Mouse (Mus musculus) left cerebral cortex, adult 2 months (tissue): ENCODE data around the gene Brpf3. TPM values are rescaled to one million over a fixed set of nuclear protein-coding genes. Genes with fewer than 3 reads are reported as not detected.
"Not testable (repeated sequence)": the region's sequence is repeated elsewhere in the genome, so short reads cannot be mapped to it uniquely, and the experiment has no call there.

Experiments used
- DNase-seq, 2 experiments: peaks; one replicate each; pipeline ENCODE4 v3.0.0; 2021 to 2022; ENCODE audit warnings: low spot score in 2 of 2, mixed read lengths in 1 of 2; ENCODE audit errors: extremely low spot score in 1 of 2
- H3K27ac ChIP-seq: fragments of 200-600 bp; 2 replicates; pipeline ENCODE4 v1.8.1; 2022
- H3K4me3 ChIP-seq: fragments of 200-600 bp; 2 replicates; pipeline ENCODE4 v1.8.1; 2022
- CTCF ChIP-seq: fragments of 200-600 bp; IDR thresholded peaks from 2 replicates; pipeline ENCODE4 v1.8.1; 2022; ENCODE audit warnings: antibody characterized with exemption, mild to moderate bottlenecking, moderate library complexity
- intact Hi-C: fragments of 180-260 bp; cut with DNase I; formaldehyde crosslinking; loops from one replicate; pipeline ENCODE4 v1.15.1; 2025
- total RNA-seq, 2 experiments: library from RNA; stranded (reverse); gene quantifications; 2 replicates each; pipeline ENCODE4 v1.2.3; 2021

The Brpf3 gene
- total RNA-seq, 2 experiments from 2014 or later = 49.1 to 49.5 TPM

- TF ChIP-seq CTCF = no peak; the same call in 1 of the 2 replicates
- DNase-seq = no peak
- Histone ChIP-seq H3K4me3 (no peak overlapping the region), H3K27ac (no peak overlapping the region)
- intact Hi-C loops = no loop called here
Observed at GRCm38 (mm10) chr17:28834676-28835075, 33.8 kb downstream of the Brpf3 start.

GRCm38 (mm10) chr17:28837840-28838239 lies 37.0 kb downstream of the Brpf3 start:
- TF ChIP-seq CTCF = no peak
- no peak overlapping the region for H3K27ac ChIP-seq
- intact Hi-C loops = no loop called here
- DNase-seq = no peak
- H3K4me3 ChIP-seq = no peak overlapping the region

GRCm38 (mm10) chr17:28841947-28842346 lies 41.1 kb downstream of the Brpf3 start:
- H3K4me3 ChIP-seq, DNase-seq, intact Hi-C loops, H3K27ac ChIP-seq: not testable (repeated sequence)

- DNase-seq = no peak
- Histone ChIP-seq H3K4me3 (no peak overlapping the region), H3K27ac (no peak overlapping the region)
- TF ChIP-seq CTCF = no peak
- intact Hi-C loops = no loop called here
Observed at GRCm38 (mm10) chr17:28843665-28844064, 42.8 kb downstream of the Brpf3 start.

GRCm38 (mm10) chr17:28846974-28847617 lies 46.2 kb downstream of the Brpf3 start:
- intact Hi-C loops = no loop called here
- no peak for DNase-seq

GRCm38 (mm10) chr17:28850511-28850910 lies 49.6 kb downstream of the Brpf3 start:
- TF ChIP-seq CTCF = no peak
- H3K27ac ChIP-seq = no peak overlapping the region
- no peak overlapping the region for H3K4me3 ChIP-seq
- DNase-seq = no peak
- intact Hi-C loops = no loop called here

More at GRCm38 (mm10) chr17:28846974-28847617, 46.2 kb downstream of the Brpf3 start:
- no peak for TF ChIP-seq CTCF
- H3K27ac ChIP-seq = no peak overlapping the region
- H3K4me3 ChIP-seq = no peak overlapping the region

- intact Hi-C loops = no loop called here
- TF ChIP-seq CTCF = no peak
- no peak for DNase-seq
- no peak overlapping the region for H3K27ac ChIP-seq
- no peak overlapping the region for H3K4me3 ChIP-seq
Observed at GRCm38 (mm10) chr17:28854377-28854776, 53.5 kb downstream of the Brpf3 start.

GRCm38 (mm10) chr17:28855166-28855885 lies 54.4 kb downstream of the Brpf3 start:
- DNase-seq = no peak
- Histone ChIP-seq H3K4me3 (no peak overlapping the region), H3K27ac (no peak overlapping the region)
- TF ChIP-seq CTCF = peak; percentile 53
- intact Hi-C loops = no loop called here

GRCm38 (mm10) chr17:28856030-28856429 lies 55.1 kb downstream of the Brpf3 start:
- no peak for DNase-seq
- Histone ChIP-seq H3K4me3 (no peak overlapping the region), H3K27ac (no peak overlapping the region)
- intact Hi-C loops = no loop called here
- TF ChIP-seq CTCF = no peak

- no peak for DNase-seq
- H3K27ac ChIP-seq = no peak within 1 kb of the TSS
- H3K4me3 ChIP-seq = no peak within 1 kb of the TSS
- intact Hi-C loops = no loop called here
- no peak for TF ChIP-seq CTCF
Observed at GRCm38 (mm10) chr17:28858205-28858604, 57.3 kb downstream of the Brpf3 start, which contains the start of gene Pnpla1. TSS of gene Pnpla1 (plus strand) at chr17:28858411.

- TF ChIP-seq CTCF = no peak
- H3K4me3 ChIP-seq = no peak overlapping the region
- intact Hi-C loops = no loop called here
- no peak for DNase-seq
- no peak overlapping the region for H3K27ac ChIP-seq
Observed at GRCm38 (mm10) chr17:28863926-28864325, 63.0 kb downstream of the Brpf3 start.

- Histone ChIP-seq H3K4me3 (no peak overlapping the region), H3K27ac (no peak overlapping the region)
- no peak for DNase-seq
- TF ChIP-seq CTCF = no peak
- intact Hi-C loops = no loop called here
Observed at GRCm38 (mm10) chr17:28864464-28864863, 63.6 kb downstream of the Brpf3 start.

GRCm38 (mm10) chr17:28866921-28867320 lies 66.0 kb downstream of the Brpf3 start:
- Histone ChIP-seq H3K27ac (no peak overlapping the region), H3K4me3 (no peak overlapping the region)
- DNase-seq = no peak
- intact Hi-C loops = no loop called here
- no peak for TF ChIP-seq CTCF
